In the genomic region with DNA sequence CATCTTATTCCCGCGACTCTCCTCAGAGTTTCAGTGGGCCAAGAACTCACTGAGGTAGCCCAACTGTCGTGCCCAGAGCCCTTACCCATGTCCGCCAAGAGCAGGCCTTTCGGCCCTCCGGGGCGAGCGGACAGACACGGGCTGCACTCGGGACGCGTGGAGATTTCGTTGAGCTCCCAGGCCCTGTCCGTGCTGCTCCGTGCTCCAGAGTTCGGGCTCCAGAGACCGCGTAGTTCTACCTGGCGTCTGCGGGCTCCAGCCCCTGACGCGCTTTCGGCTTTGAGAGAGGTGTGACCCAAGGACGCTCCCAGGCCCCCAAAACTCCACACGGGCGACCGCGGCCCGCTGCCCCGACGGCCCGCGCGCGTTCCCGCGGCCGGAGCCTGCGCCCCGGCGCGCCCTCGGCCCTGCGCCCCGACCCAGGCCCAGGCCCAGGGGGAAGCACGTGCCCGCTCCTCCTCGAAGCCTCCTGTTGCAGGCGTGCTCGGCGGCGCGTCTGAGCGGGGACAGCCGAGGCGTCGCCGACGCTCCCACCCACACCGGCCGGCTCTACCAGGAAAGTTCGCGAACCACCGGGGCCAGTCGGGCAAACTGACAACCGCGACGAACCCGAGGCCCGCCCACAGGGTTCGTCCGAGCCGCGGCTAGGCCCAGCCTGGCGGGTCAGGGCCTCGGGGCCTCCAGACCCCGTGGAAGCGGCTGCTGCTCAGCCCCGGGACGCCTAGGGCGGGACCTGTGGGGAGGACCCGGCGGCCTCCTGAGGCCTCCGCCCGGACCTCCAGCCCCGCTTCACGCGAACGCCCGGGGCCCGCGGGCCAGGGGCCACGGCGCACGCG, we compare ENCODE assay signal across 9 mouse cellular contexts. TPM values are rescaled to one million over a fixed set of nuclear protein-coding genes. Genes with fewer than 3 reads are reported as not detected.
DNase-seq lines count a peak whose midpoint lies in the region; ATAC-seq and TF ChIP-seq lines count a peak whose summit lies in the region.
"Had no signal": no experiment of that assay in that cellular context is flagged by ENCODE, and none has a peak within 500 bp of the region (broad histone marks: within the 10 kb centered on the region; RNA-seq: fewer than 3 reads in every experiment).

No protein-coding gene starts in this region.

- intact Hi-C loops in heart, adult 2 months (cut with DNase I) = loop anchor here (10.0 kb wide), 1 partner anchor 212 kb away; no protein-coding TSS in a partner anchor
- intact Hi-C loops in left cerebral cortex, adult 2 months (cut with DNase I) = loop anchor here (10.0 kb wide), 1 partner anchor 212 kb away; no protein-coding TSS in a partner anchor

- no peaks in the 10 kb centered on the region for H3K36me3 ChIP-seq in heart, adult 2 months (ENCODE audit: control insufficient read depth, insufficient read depth, low read length)
- H3K36me3 ChIP-seq in forebrain, embryonic 15.5 days = no peaks in the 10 kb centered on the region
- H3K36me3 ChIP-seq in intestine, postnatal 0 days (ENCODE audit: control insufficient read depth, insufficient read depth) = no peaks in the 10 kb centered on the region

- H3K27ac ChIP-seq in heart, adult 2 months = no peak overlapping the region
- 0 out of 2 replicates have a peak overlapping the region, but pooled peaks have one; percentile 47 for H3K27ac ChIP-seq in forebrain, embryonic 15.5 days (replicated peaks)
- H3K27ac ChIP-seq in intestine, postnatal 0 days (ENCODE audit: low read depth, low read length) = no peak overlapping the region
- no peak overlapping the region for H3K27ac ChIP-seq in left cerebral cortex, adult 2 months

- no peak for TF ChIP-seq EP300 in heart, adult 2 months (IDR thresholded peaks at IDR 0.05; ENCODE audit: insufficient read depth, low read depth, low read length)

- H3K79me2 ChIP-seq in heart, adult 2 months (replicated peaks; ENCODE audit: control insufficient read depth, insufficient read depth, low read length) = no peaks in the 10 kb centered on the region

- TF ChIP-seq POLR2A in heart, adult 2 months (IDR thresholded peaks at IDR 0.05; ENCODE audit: insufficient read depth, low read depth, low read length) = no peak

- peak; percentile 21; the same call in 1 of the 2 replicates for ATAC-seq in forebrain, embryonic 15.5 days (replicated peaks)
- no peak for ATAC-seq in intestine, postnatal 0 days
- ATAC-seq: Patski had no signal

- H3K9ac ChIP-seq in heart, adult 2 months (ENCODE audit: low read depth, low read length) = no peak overlapping the region
- peak overlapping the region; percentile 31 for H3K9ac ChIP-seq in forebrain, embryonic 15.5 days (replicated peaks)
- H3K9ac ChIP-seq in intestine, postnatal 0 days (ENCODE audit: low read depth, low read length) = no peak overlapping the region

- no peak overlapping the region for H3K4me3 ChIP-seq in heart, adult 2 months
- peak overlapping the region; percentile 63 for H3K4me3 ChIP-seq in forebrain, embryonic 15.5 days
- peak overlapping the region; percentile 21 for H3K4me3 ChIP-seq in intestine, postnatal 0 days (ENCODE audit: low read depth, low read length)
- H3K4me3 ChIP-seq in left cerebral cortex, adult 2 months = no peak overlapping the region

- 5% methylated on average over 96 of the region's 96 CpGs for WGBS in heart, adult 2 months
- WGBS in forebrain, embryonic 15.5 days = 4% methylated on average over 96 of the region's 96 CpGs
- WGBS in intestine, postnatal 0 days = 2% methylated on average over 91 of the region's 96 CpGs

- H3K27me3 ChIP-seq in heart, adult 2 months (ENCODE audit: control insufficient read depth, insufficient read depth, low read length) = peaks cover 48% of the 10 kb centered on the region
- peaks cover 13% of the 10 kb centered on the region; the same call in 1 of the 2 replicates for H3K27me3 ChIP-seq in forebrain, embryonic 15.5 days
- H3K27me3 ChIP-seq in intestine, postnatal 0 days (replicated peaks; ENCODE audit: control insufficient read depth, insufficient read depth, low read length) = peaks cover 94% of the 10 kb centered on the region

- H3K9me3 ChIP-seq in forebrain, embryonic 15.5 days = no peaks in the 10 kb centered on the region
- H3K9me3 ChIP-seq in intestine, postnatal 0 days (ENCODE audit: control insufficient read depth) = no peaks in the 10 kb centered on the region

- peak; percentile 4 to 37 for DNase-seq in heart, adult 2 months
- DNase-seq in heart, adult 9 months (ENCODE audit: low spot score in 2 of 2) = no peak
- DNase-seq in ZHBTc4 (ENCODE audit: low read depth, low spot score) = peak; percentile 71
- peak; percentile 81 for DNase-seq in neural tube, embryonic 10.5 days (ENCODE audit: extremely low spot score, low spot score)
- DNase-seq in frontal cortex, adult 2 months (ENCODE audit: extremely low spot score in 1 of 2, low spot score in 1 of 2) = no peak
- no peak for DNase-seq in left cerebral cortex, adult 2 months (ENCODE audit: extremely low spot score in 1 of 2, low spot score in 2 of 2)

- TF ChIP-seq CTCF in heart, adult 2 months (IDR thresholded peaks at IDR 0.05) = no peak
- TF ChIP-seq CTCF in intestine, postnatal 0 days (IDR thresholded peaks at IDR 0.05; ENCODE audit: low read depth) = no peak
- TF ChIP-seq CTCF in left cerebral cortex, adult 2 months (IDR thresholded peaks at IDR 0.05) = no peak

- H3K4me2 ChIP-seq in forebrain, embryonic 15.5 days (replicated peaks) = peak overlapping the region; percentile 77
- no peak overlapping the region for H3K4me2 ChIP-seq in intestine, postnatal 0 days (replicated peaks; ENCODE audit: low read depth)

- peaks cover 1% of the 10 kb centered on the region; the same call in 1 of the 2 replicates for H3K4me1 ChIP-seq in heart, adult 2 months (ENCODE audit: control insufficient read depth, insufficient read depth, low read length)
- peaks cover 43% of the 10 kb centered on the region for H3K4me1 ChIP-seq in forebrain, embryonic 15.5 days
- H3K4me1 ChIP-seq in intestine, postnatal 0 days (replicated peaks; ENCODE audit: control insufficient read depth, insufficient read depth, low read length) = no peaks in the 10 kb centered on the region

RNA-seq across cellular contexts. Expression of a gene that starts 9.7 kb away (rescaled TPM):
- not detected for total RNA-seq in heart, adult 2 months (2021)
- polyA plus RNA-seq in heart, adult 2 months (2012; rRNA removed) = 0.06 and 0.66 TPM in 2 replicates
- polyA plus RNA-seq in forebrain, embryonic 15.5 days (2015; fragmentation: Nextera tagmentation; extraction: Ambion mirVana) = 9.8 and 10.6 TPM in 2 replicates
- not detected in 2 replicates for polyA plus RNA-seq in intestine, postnatal 0 days (2015; fragmentation: Nextera tagmentation; extraction: Ambion mirVana)
- polyA plus RNA-seq in frontal cortex, adult 2 months (2012; rRNA removed) = 3.5 and 3.7 TPM in 2 replicates
- 1 to 10 TPM; 5.0 to 7.4 TPM for total RNA-seq in left cerebral cortex, adult 2 months (2021)

Comparison
In these comparisons a context has a peak if more than half of its experiments do, and no peak if none do; other contexts are left out.
1. DNase-seq: peak in heart, adult 2 months (2 of 2), ZHBTc4 (single experiment) and neural tube, embryonic 10.5 days (single experiment); none in heart, adult 9 months (0 of 2), frontal cortex, adult 2 months (0 of 2) and left cerebral cortex, adult 2 months (0 of 2).
2. H3K4me3 ChIP-seq: peak in forebrain, embryonic 15.5 days (single experiment) and intestine, postnatal 0 days (single experiment); none in heart, adult 2 months (single experiment) and left cerebral cortex, adult 2 months (single experiment).